Mouse (Mus musculus): Measurements from ENCODE around the gene Pagr1a. TPM values are rescaled to one million over a fixed set of nuclear protein-coding genes. Genes with fewer than 3 reads are reported as not detected.

Gene Pagr1a
- polyA plus RNA-seq, 1 experiment from 2014 or later: 8.7 TPM

GRCm38 (mm10) chr7:127018416-127019305 is 1.5 kb upstream of the Pagr1a start:
- WGBS: 76% methylated on average over 15 of the region's 15 CpGs
- H3K27ac ChIP-seq (replicated peaks): peak overlapping the region; percentile 53
- DNase-seq (ENCODE audit: low spot score): no peak

GRCm38 (mm10) chr7:127017950-127018345 is 796 bp upstream of the Pagr1a start:
- H3K4me3 ChIP-seq (ENCODE audit: low read depth, low read length): no peak overlapping the region
- peaks cover 4% of the 10 kb centered on the region; the same call in 1 of the 2 replicates for H3K4me1 ChIP-seq (replicated peaks; ENCODE audit: control insufficient read depth, insufficient read depth)
- peak overlapping the region; percentile 53 for H3K27ac ChIP-seq (replicated peaks)
- 0 out of 2 replicates have a peak overlapping the region, but pooled peaks have one; percentile 1 for H3K9ac ChIP-seq (ENCODE audit: low read length)
- DNase-seq (ENCODE audit: low spot score) (no peak), ATAC-seq (ENCODE audit: low FRiP score, low TSS enrichment) (no peak)
- no peaks in the 10 kb centered on the region for H3K27me3 ChIP-seq (ENCODE audit: control insufficient read depth, insufficient read depth, low read length)
- peaks cover 2% of the 10 kb centered on the region; the same call in 1 of the 2 replicates for H3K36me3 ChIP-seq (ENCODE audit: control insufficient read depth, insufficient read depth, low read length)
- no peaks in the 10 kb centered on the region for H3K9me3 ChIP-seq (ENCODE audit: control insufficient read depth, low read length)
- TF ChIP-seq EP300 (optimal IDR thresholded peaks at IDR 0.05): no peak
- no peak for TF ChIP-seq CTCF (IDR thresholded peaks at IDR 0.05; ENCODE audit: low read depth)
- 38% methylated on average over 6 of the region's 6 CpGs for WGBS
- peak overlapping the region; percentile 25; the same call in 1 of the 2 replicates for H3K4me2 ChIP-seq (replicated peaks; ENCODE audit: low read depth)

More at GRCm38 (mm10) chr7:127018416-127019305, 1.5 kb upstream of the Pagr1a start:
- H3K9ac ChIP-seq (ENCODE audit: low read length): peak overlapping the region; percentile 13; the same call in 1 of the 2 replicates
- no peak for ATAC-seq (ENCODE audit: low FRiP score, low TSS enrichment)
- H3K4me3 ChIP-seq (ENCODE audit: low read depth, low read length): peak overlapping the region; percentile 2; the same call in 1 of the 2 replicates
- H3K27me3 ChIP-seq (ENCODE audit: control insufficient read depth, insufficient read depth, low read length): no peaks in the 10 kb centered on the region
- peaks cover 3% of the 10 kb centered on the region; the same call in 1 of the 2 replicates for H3K36me3 ChIP-seq (ENCODE audit: control insufficient read depth, insufficient read depth, low read length)
- TF ChIP-seq CTCF (IDR thresholded peaks at IDR 0.05; ENCODE audit: low read depth) (no peak), EP300 (optimal IDR thresholded peaks at IDR 0.05) (no peak)
- H3K4me1 ChIP-seq (replicated peaks; ENCODE audit: control insufficient read depth, insufficient read depth): peaks cover 4% of the 10 kb centered on the region; the same call in 1 of the 2 replicates
- no peaks in the 10 kb centered on the region for H3K9me3 ChIP-seq (ENCODE audit: control insufficient read depth, low read length)
- peak overlapping the region; percentile 61 for H3K4me2 ChIP-seq (replicated peaks; ENCODE audit: low read depth)

- ATAC-seq (ENCODE audit: low FRiP score, low TSS enrichment) (peak; percentile 25), DNase-seq (ENCODE audit: low spot score) (peak; percentile 69)
- peak overlapping the region; percentile 94 for H3K4me2 ChIP-seq (replicated peaks; ENCODE audit: low read depth)
- H3K36me3 ChIP-seq (ENCODE audit: control insufficient read depth, insufficient read depth, low read length): no peaks in the 10 kb centered on the region
- H3K4me3 ChIP-seq (ENCODE audit: low read depth, low read length): peak overlapping the region; percentile 66
- peak overlapping the region; percentile 96 for H3K27ac ChIP-seq (replicated peaks)
- H3K4me1 ChIP-seq (replicated peaks; ENCODE audit: control insufficient read depth, insufficient read depth): peaks cover 4% of the 10 kb centered on the region; the same call in 1 of the 2 replicates
- no peaks in the 10 kb centered on the region for H3K9me3 ChIP-seq (ENCODE audit: control insufficient read depth, low read length)
- TF ChIP-seq CTCF (IDR thresholded peaks at IDR 0.05; ENCODE audit: low read depth): no peak
- no peak for TF ChIP-seq EP300 (optimal IDR thresholded peaks at IDR 0.05)
- peak overlapping the region; percentile 74 for H3K9ac ChIP-seq (ENCODE audit: low read length)
- WGBS: 1% methylated on average over 22 of the region's 22 CpGs
- H3K27me3 ChIP-seq (ENCODE audit: control insufficient read depth, insufficient read depth, low read length): no peaks in the 10 kb centered on the region
Measured at GRCm38 (mm10) chr7:127016486-127016938, 640 bp downstream of the Pagr1a start.

- Histone ChIP-seq H3K9ac (ENCODE audit: low read length) (peak within 1 kb of the TSS; percentile 74), H3K27ac (replicated peaks) (peak within 1 kb of the TSS; percentile 96), H3K4me2 (replicated peaks; ENCODE audit: low read depth) (peak within 1 kb of the TSS; percentile 94), H3K36me3 (ENCODE audit: control insufficient read depth, insufficient read depth, low read length) (no peaks in the 10 kb centered on the region), H3K4me3 (ENCODE audit: low read depth, low read length) (peak within 1 kb of the TSS; percentile 66), H3K27me3 (ENCODE audit: control insufficient read depth, insufficient read depth, low read length) (no peaks in the 10 kb centered on the region), H3K4me1 (replicated peaks; ENCODE audit: control insufficient read depth, insufficient read depth) (peaks cover 4% of the 10 kb centered on the region; the same call in 1 of the 2 replicates), H3K9me3 (ENCODE audit: control insufficient read depth, low read length) (no peaks in the 10 kb centered on the region)
- DNase-seq (ENCODE audit: low spot score) (no peak), ATAC-seq (ENCODE audit: low FRiP score, low TSS enrichment) (no peak)
- TF ChIP-seq EP300 (optimal IDR thresholded peaks at IDR 0.05) (no peak), CTCF (IDR thresholded peaks at IDR 0.05; ENCODE audit: low read depth) (no peak)
Measured at GRCm38 (mm10) chr7:127016481-127016485, 869 bp downstream of the Pagr1a start, which contains the start of gene Pagr1b. Gene Pagr1b, minus strand, starts transcription at chr7:127016484.

- Histone ChIP-seq H3K27ac (replicated peaks) (peak overlapping the region; percentile 96), H3K36me3 (ENCODE audit: control insufficient read depth, insufficient read depth, low read length) (no peaks in the 10 kb centered on the region), H3K9ac (ENCODE audit: low read length) (peak overlapping the region; percentile 74), H3K9me3 (ENCODE audit: control insufficient read depth, low read length) (no peaks in the 10 kb centered on the region), H3K4me2 (replicated peaks; ENCODE audit: low read depth) (peak overlapping the region; percentile 94), H3K27me3 (ENCODE audit: control insufficient read depth, insufficient read depth, low read length) (no peaks in the 10 kb centered on the region), H3K4me1 (replicated peaks; ENCODE audit: control insufficient read depth, insufficient read depth) (peaks cover 4% of the 10 kb centered on the region; the same call in 1 of the 2 replicates), H3K4me3 (ENCODE audit: low read depth, low read length) (peak overlapping the region; percentile 66)
- ATAC-seq (ENCODE audit: low FRiP score, low TSS enrichment): peak; percentile 0; the same call in 1 of the 2 replicates
- DNase-seq (ENCODE audit: low spot score): peak; percentile 52
- TF ChIP-seq EP300 (optimal IDR thresholded peaks at IDR 0.05): no peak
- no peak for TF ChIP-seq CTCF (IDR thresholded peaks at IDR 0.05; ENCODE audit: low read depth)
- under 1% methylated on average over 10 of the region's 10 CpGs for WGBS
Measured at GRCm38 (mm10) chr7:127016081-127016480, 1.1 kb downstream of the Pagr1a start.

GRCm38 (mm10) chr7:127014993-127015392 is 2.2 kb downstream of the Pagr1a start:
- DNase-seq (ENCODE audit: low spot score) (no peak), ATAC-seq (ENCODE audit: low FRiP score, low TSS enrichment) (no peak)
- Histone ChIP-seq H3K27me3 (ENCODE audit: control insufficient read depth, insufficient read depth, low read length) (no peaks in the 10 kb centered on the region), H3K27ac (replicated peaks) (0 out of 2 replicates have a peak overlapping the region, but pooled peaks have one; percentile 24), H3K36me3 (ENCODE audit: control insufficient read depth, insufficient read depth, low read length) (no peaks in the 10 kb centered on the region), H3K4me1 (replicated peaks; ENCODE audit: control insufficient read depth, insufficient read depth) (peaks cover 4% of the 10 kb centered on the region; the same call in 1 of the 2 replicates), H3K9ac (ENCODE audit: low read length) (no peak overlapping the region), H3K4me2 (replicated peaks; ENCODE audit: low read depth) (no peak overlapping the region), H3K9me3 (ENCODE audit: control insufficient read depth, low read length) (no peaks in the 10 kb centered on the region), H3K4me3 (ENCODE audit: low read depth, low read length) (no peak overlapping the region)
- WGBS: 88% methylated on average over 12 of the region's 12 CpGs
- TF ChIP-seq CTCF (IDR thresholded peaks at IDR 0.05; ENCODE audit: low read depth) (no peak), EP300 (optimal IDR thresholded peaks at IDR 0.05) (no peak)
